Mouse (Mus musculus) liver, postnatal 0 days (tissue): ENCODE data around the gene Cnnm1. TPM values are rescaled to one million over a fixed set of nuclear protein-coding genes. Genes with fewer than 3 reads are reported as not detected.

Experiments
- ATAC-seq: fragments of 200-750 bp; cut with Nextera tagmentation; 2 replicates; pipeline ENCODE4 v1.8.0; 2017; ENCODE audit warnings: mild to moderate bottlenecking, moderate library complexity
- DNase-seq: peaks from one replicate; pipeline ENCODE4 v3.0.0-alpha.2; 2016
- H3K27ac ChIP-seq: fragments of 300-500 bp; sonication (generic); 2 replicates; pipeline ENCODE4 v1.5.1; 2014; ENCODE audit warnings: antibody characterized with exemption, moderate library complexity, mild to moderate bottlenecking, low read depth
- H3K27me3 ChIP-seq: fragments of 300-500 bp; sonication (generic); 2 replicates; pipeline ENCODE4 v1.6.1; 2014; ENCODE audit warnings: low read length, control low read depth, mixed read lengths; ENCODE audit not compliant: insufficient read depth
- H3K36me3 ChIP-seq: fragments of 300-500 bp; sonication (generic); replicated peaks from 2 replicates; pipeline ENCODE4 v1.6.1; 2014; ENCODE audit warnings: mild to moderate bottlenecking, control low read depth, low read length, moderate library complexity, mixed read lengths; ENCODE audit not compliant: insufficient read depth
- H3K4me1 ChIP-seq: fragments of 300-500 bp; sonication (generic); 2 replicates; pipeline ENCODE4 v1.6.1; 2014; ENCODE audit warnings: antibody characterized with exemption, mild to moderate bottlenecking, control low read depth; ENCODE audit not compliant: insufficient read depth
- H3K4me2 ChIP-seq: fragments of 300-500 bp; sonication (generic); 2 replicates; pipeline ENCODE4 v1.6.1; 2014; ENCODE audit warnings: low read depth, mild to moderate bottlenecking, low read length, moderate library complexity, mixed read lengths
- H3K4me3 ChIP-seq: fragments of 300-500 bp; sonication (generic); 2 replicates; pipeline ENCODE4 v1.5.1; 2014; ENCODE audit warnings: low read depth, low read length
- H3K9ac ChIP-seq: fragments of 300-500 bp; sonication (generic); replicated peaks from 2 replicates; pipeline ENCODE4 v1.6.1; 2014; ENCODE audit warnings: mild to moderate bottlenecking, moderate library complexity
- H3K9me3 ChIP-seq: fragments of 300-500 bp; sonication (generic); 2 replicates; pipeline ENCODE4 v1.6.1; 2016; ENCODE audit warnings: mild to moderate bottlenecking, control low read depth, low read length, mixed read lengths
- CTCF ChIP-seq: sonication (generic); IDR thresholded peaks from 2 replicates; pipeline ENCODE4 v1.5.1; 2016; ENCODE audit warnings: antibody characterized with exemption, low read depth
- EP300 ChIP-seq: IDR thresholded peaks from 2 replicates; pipeline ENCODE4 v1.6.1; 2016; ENCODE audit warnings: antibody characterized with exemption, low read depth, mild to moderate bottlenecking
- WGBS: fragments of 180-500 bp; shearing (Covaris S2); extraction: QIAGEN DNeasy Blood & Tissue Kit; methylation state at CpG from one replicate; pipeline ENCODE4 v1.1.7; 2014; ENCODE audit not compliant: insufficient replicate concordance; 5-methylcytosine and 5-hydroxymethylcytosine counted together
- polyA plus RNA-seq: library from polyadenylated mRNA; unstranded; fragments of >200 nt; fragmentation: Nextera tagmentation; extraction: Ambion mirVana; gene quantifications from 2 replicates; pipeline ENCODE4 v1.2.1, GENCODE M21; 2015

Gene Cnnm1
- polyA plus RNA-seq, 1 experiment from 2014 or later = 0.21 TPM

GRCm38 (mm10) chr19:43513874-43514273 lies 73.6 kb downstream of the Cnnm1 start:
- no peaks in the 10 kb centered on the region for H3K27me3 ChIP-seq
- no peaks in the 10 kb centered on the region for H3K9me3 ChIP-seq
- DNase-seq (peak; percentile 65), ATAC-seq (peak; percentile 67)
- H3K4me2 ChIP-seq = peak overlapping the region; percentile 24
- peaks cover 11% of the 10 kb centered on the region for H3K4me1 ChIP-seq
- TF ChIP-seq CTCF (no peak), EP300 (no peak)
- no peak overlapping the region for H3K4me3 ChIP-seq
- WGBS = 59% methylated on average over 8 of the region's 8 CpGs
- H3K27ac ChIP-seq = peak overlapping the region; percentile 80
- H3K9ac ChIP-seq = no peak overlapping the region
- peaks cover 38% of the 10 kb centered on the region for H3K36me3 ChIP-seq

DNA sequence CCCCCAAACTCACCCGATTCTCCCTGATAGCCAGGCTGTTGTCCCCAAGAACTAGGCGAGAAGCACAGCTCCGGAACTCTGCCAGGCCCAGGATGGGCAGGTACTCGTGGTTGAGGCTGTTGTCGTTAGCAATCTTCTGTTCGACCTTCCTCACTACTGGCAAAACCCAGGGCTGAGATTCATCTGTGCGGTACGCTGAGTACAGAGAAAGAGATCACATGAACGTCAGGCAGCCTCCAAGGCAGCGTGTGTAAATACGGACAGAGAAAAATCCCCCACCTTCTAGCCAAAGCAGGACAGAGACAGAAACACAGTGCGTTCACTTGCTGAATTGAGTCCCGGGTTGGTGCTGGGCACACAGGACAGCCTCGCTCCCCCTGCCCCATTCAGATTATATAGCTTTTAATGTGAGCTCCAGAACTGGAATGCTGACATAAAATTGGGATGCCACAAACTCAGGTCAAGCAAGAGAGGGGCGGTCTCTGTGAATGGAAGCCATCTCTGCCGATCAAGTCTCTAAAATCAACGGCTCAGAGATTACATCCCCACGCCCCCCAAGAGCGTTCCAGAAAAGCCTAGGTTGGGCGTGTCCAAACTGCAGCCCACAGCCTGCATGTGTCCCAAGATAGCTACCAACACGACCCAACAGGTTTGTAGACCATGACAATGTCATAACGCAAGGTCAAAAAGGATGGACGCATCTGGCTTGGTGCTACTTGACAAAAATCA lies 75.6 kb downstream of the Cnnm1 start:
- ATAC-seq (0 out of 2 replicates have a peak, but pooled peaks have one; percentile 0), DNase-seq (no peak)
- no peak overlapping the region for H3K4me3 ChIP-seq
- 74% methylated on average over 23 of the region's 23 CpGs for WGBS
- peak overlapping the region; percentile 80 for H3K27ac ChIP-seq
- H3K9ac ChIP-seq = 0 out of 2 replicates have a peak overlapping the region, but pooled peaks have one; percentile 28
- H3K9me3 ChIP-seq = no peaks in the 10 kb centered on the region
- TF ChIP-seq EP300 = no peak
- no peak for TF ChIP-seq CTCF
- H3K27me3 ChIP-seq = no peaks in the 10 kb centered on the region
- peaks cover 19% of the 10 kb centered on the region for H3K4me1 ChIP-seq
- H3K36me3 ChIP-seq = peaks cover 33% of the 10 kb centered on the region
- H3K4me2 ChIP-seq = peak overlapping the region; percentile 47

DNA sequence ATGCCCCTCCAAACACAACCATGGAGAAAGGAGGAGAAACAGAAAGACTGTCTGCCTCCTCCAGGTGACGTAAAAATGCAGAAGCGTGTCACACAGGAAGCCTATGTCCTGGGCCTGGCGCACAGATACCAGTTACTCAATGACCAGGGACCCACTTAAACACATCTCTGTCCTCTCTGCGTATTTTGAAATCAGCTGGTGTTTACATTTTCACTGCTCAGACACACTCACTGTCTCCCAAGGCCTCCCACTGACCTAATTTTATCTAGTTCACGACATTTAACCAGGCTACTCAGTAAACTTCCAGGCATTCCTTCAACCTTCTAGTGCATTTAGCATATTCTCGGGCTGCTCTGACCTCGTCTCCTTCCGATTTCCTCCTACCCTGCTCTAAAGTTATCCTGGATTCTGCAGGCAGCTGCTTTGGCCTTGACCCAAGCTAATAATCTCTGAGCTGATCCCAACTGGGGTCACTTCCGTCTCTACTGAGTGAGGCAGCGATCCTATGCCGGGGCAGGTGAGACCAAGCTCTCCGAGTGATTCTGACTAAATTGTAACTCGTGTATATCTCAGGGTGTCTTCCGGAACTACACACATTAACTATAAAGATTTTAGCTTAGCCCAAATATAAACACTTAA lies 76.3 kb downstream of the Cnnm1 start:
- Histone ChIP-seq H3K9me3 (no peaks in the 10 kb centered on the region), H3K4me2 (peak overlapping the region; percentile 47), H3K27ac (peak overlapping the region; percentile 80), H3K36me3 (peaks cover 27% of the 10 kb centered on the region), H3K4me1 (peaks cover 16% of the 10 kb centered on the region), H3K9ac (no peak overlapping the region), H3K27me3 (no peaks in the 10 kb centered on the region), H3K4me3 (0 out of 2 replicates have a peak overlapping the region, but pooled peaks have one; percentile 1)
- peak; percentile 47 for ATAC-seq
- TF ChIP-seq EP300 (peak; percentile 50; the same call in 1 of the 2 replicates), CTCF (no peak)
- DNase-seq = no peak
- WGBS = 59% methylated on average over 14 of the region's 14 CpGs

GRCm38 (mm10) chr19:43517320-43517719 lies 77.1 kb downstream of the Cnnm1 start:
- no peak for ATAC-seq
- Histone ChIP-seq H3K27me3 (no peaks in the 10 kb centered on the region), H3K36me3 (peaks cover 21% of the 10 kb centered on the region), H3K4me1 (peaks cover 16% of the 10 kb centered on the region), H3K9ac (no peak overlapping the region), H3K9me3 (no peaks in the 10 kb centered on the region), H3K4me2 (peak overlapping the region; percentile 47), H3K27ac (peak overlapping the region; percentile 80), H3K4me3 (no peak overlapping the region)
- no peak for DNase-seq
- WGBS = 85% methylated on average over 6 of the region's 6 CpGs
- TF ChIP-seq EP300 (no peak), CTCF (no peak)

- DNase-seq = no peak
- Histone ChIP-seq H3K9ac (no peak overlapping the region), H3K27me3 (no peaks in the 10 kb centered on the region), H3K4me3 (no peak overlapping the region), H3K27ac (peak overlapping the region; percentile 80; the same call in 1 of the 2 replicates), H3K36me3 (peaks cover 17% of the 10 kb centered on the region), H3K9me3 (no peaks in the 10 kb centered on the region), H3K4me1 (peaks cover 16% of the 10 kb centered on the region), H3K4me2 (peak overlapping the region; percentile 47; the same call in 1 of the 2 replicates)
- 76% methylated on average over 7 of the region's 7 CpGs for WGBS
- ATAC-seq = no peak
- TF ChIP-seq CTCF (no peak), EP300 (no peak)
These were observed 77.6 kb downstream of the Cnnm1 start for GRCm38 (mm10) chr19:43517808-43518207.

GRCm38 (mm10) chr19:43518261-43518660 lies 78.0 kb downstream of the Cnnm1 start:
- Histone ChIP-seq H3K36me3 (peaks cover 15% of the 10 kb centered on the region), H3K4me3 (no peak overlapping the region), H3K27ac (no peak overlapping the region), H3K9ac (no peak overlapping the region), H3K4me2 (peak overlapping the region; percentile 38), H3K4me1 (peaks cover 16% of the 10 kb centered on the region), H3K9me3 (no peaks in the 10 kb centered on the region), H3K27me3 (no peaks in the 10 kb centered on the region)
- DNase-seq = no peak
- 77% methylated on average over 7 of the region's 7 CpGs for WGBS
- ATAC-seq = no peak
- TF ChIP-seq CTCF = no peak
- TF ChIP-seq EP300 = no peak
